Mouse (Mus musculus) G1E (cell line): ENCODE measurements at regions not wholly inside any gene's neighbourhood (a gene's known extent, or its start where the extent isn't known, plus 50 kb on each side); places are given as distances from the start of the nearest gene placed in this dataset.

Experiments used
- ATAC-seq: 2 replicates; pipeline ENCODE4 v1.8.0; 2016; ENCODE audit warnings: mild to moderate bottlenecking; ENCODE audit not compliant: insufficient number of reproducible peaks, poor library complexity, low FRiP score, severe bottlenecking; ENCODE audit errors: extremely low read depth
- DNase-seq: peaks from one replicate; pipeline ENCODE4 v3.0.0; 2012; ENCODE audit warnings: low spot score
- H3K27me3 ChIP-seq: 2 replicates; pipeline ENCODE4 v1.6.1; 2012; ENCODE audit warnings: mild to moderate bottlenecking, low read length, inconsistent platforms; ENCODE audit not compliant: insufficient read depth
- H3K36me3 ChIP-seq: replicated peaks from 2 replicates; pipeline ENCODE3; 2012; ENCODE audit warnings: mild to moderate bottlenecking, inconsistent platforms
- H3K4me1 ChIP-seq: 2 replicates; pipeline ENCODE4 v1.6.1; 2012; ENCODE audit warnings: low read depth, low read length, inconsistent platforms, mixed read lengths; ENCODE audit not compliant: insufficient read depth
- H3K4me3 ChIP-seq: 2 replicates; pipeline ENCODE4 v1.5.1; 2012; ENCODE audit warnings: low read depth, mild to moderate bottlenecking, inconsistent platforms, low read length, moderate library complexity, mixed read lengths
- H3K9me3 ChIP-seq: replicated peaks from 2 replicates; pipeline ENCODE4 v1.6.1; 2012; ENCODE audit warnings: inconsistent platforms
- CTCF ChIP-seq: IDR thresholded peaks from 2 replicates; pipeline ENCODE4 v1.5.1; 2012; ENCODE audit warnings: low read depth, low read length, inconsistent platforms, mixed read lengths
- GATA1 ChIP-seq: IDR thresholded peaks from 2 replicates; pipeline ENCODE4 v1.6.1; 2012; ENCODE audit warnings: borderline replicate concordance, low read length, inconsistent platforms, mixed read lengths
- GATA2 ChIP-seq: IDR thresholded peaks from 2 replicates; pipeline ENCODE4 v1.6.1; 2012; ENCODE audit warnings: low read depth, low read length, inconsistent platforms, borderline replicate concordance
- POLR2AphosphoS5 ChIP-seq: IDR thresholded peaks from 2 replicates; pipeline ENCODE4 v1.6.1; 2012; ENCODE audit warnings: low read depth, low read length, inconsistent platforms; ENCODE audit not compliant: insufficient replicate concordance
- TAL1 ChIP-seq: conservative IDR thresholded peaks from 2 replicates; pipeline ENCODE4 v1.6.1; 2012; ENCODE audit warnings: low read depth, low read length, inconsistent platforms, mixed read lengths

DNA sequence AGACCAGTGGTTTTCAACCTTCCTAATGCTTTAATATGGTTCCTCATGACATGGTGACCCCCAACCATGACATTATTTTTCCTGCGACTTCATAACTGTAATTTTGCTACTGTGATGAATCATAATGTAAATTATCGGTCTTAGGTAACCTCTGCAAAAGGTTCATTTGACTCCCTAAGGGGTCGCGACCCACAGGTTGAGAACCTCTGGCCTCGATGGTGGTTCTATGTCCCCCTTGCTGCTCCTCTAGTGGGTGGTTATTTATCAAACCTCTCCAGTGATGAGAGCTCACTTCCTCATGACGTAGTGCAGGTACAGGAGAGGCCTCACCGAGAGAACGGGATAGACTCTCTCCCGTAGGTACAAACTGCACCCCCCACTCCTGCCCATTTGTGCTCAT is 158.9 kb downstream of the Opa1 start:
- Histone ChIP-seq H3K4me3 (no peak overlapping the region), H3K9me3 (no peaks in the 10 kb centered on the region), H3K27me3 (peaks cover 50% of the 10 kb centered on the region), H3K36me3 (no peaks in the 10 kb centered on the region), H3K4me1 (no peaks in the 10 kb centered on the region)
- ATAC-seq = no peak
- DNase-seq = no peak
- TF ChIP-seq CTCF (no peak), POLR2AphosphoS5 (no peak), TAL1 (no peak), GATA1 (no peak), GATA2 (no peak)

DNA sequence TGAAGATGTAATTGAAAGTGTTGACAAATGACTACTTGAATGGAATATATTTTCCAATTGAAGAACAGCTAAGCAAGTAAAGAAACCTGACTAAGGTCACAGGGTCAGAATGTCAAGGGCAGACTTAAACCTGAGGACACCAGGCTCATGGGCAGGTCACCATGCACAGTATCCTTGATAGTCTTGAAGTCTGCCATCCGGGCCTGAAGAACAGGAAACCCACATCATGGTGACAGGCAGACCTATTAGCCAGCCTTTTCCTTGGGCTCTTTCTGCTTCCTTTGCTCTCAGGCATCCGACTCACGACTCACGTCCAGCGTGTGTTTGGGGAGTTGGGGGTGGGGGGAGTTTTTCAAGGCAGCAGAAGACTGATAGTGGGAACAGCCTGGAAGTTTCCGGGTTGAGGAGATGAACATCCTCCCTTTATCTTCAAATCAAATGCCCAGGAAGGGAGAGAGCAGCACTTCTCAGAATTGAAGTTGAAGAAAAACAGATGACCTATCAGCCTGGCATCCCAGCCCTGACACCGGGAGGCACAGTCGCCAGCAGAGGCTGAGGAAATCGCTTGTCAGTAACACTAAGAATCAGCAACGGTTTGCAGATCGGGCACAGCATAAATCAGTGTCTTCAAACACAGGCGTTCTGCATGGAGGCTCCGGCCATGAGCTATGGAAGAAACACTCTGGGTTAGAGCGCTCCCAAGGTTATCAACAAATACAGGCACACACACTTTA is 163.5 kb downstream of the Opa1 start:
- TF ChIP-seq POLR2AphosphoS5 (no peak), GATA2 (no peak), TAL1 (no peak)
- Histone ChIP-seq H3K4me1 (no peaks in the 10 kb centered on the region), H3K9me3 (peaks cover 6% of the 10 kb centered on the region), H3K27me3 (peaks cover 31% of the 10 kb centered on the region), H3K36me3 (no peaks in the 10 kb centered on the region), H3K4me3 (no peak overlapping the region)
- no peak for DNase-seq
- no peak for ATAC-seq

DNA sequence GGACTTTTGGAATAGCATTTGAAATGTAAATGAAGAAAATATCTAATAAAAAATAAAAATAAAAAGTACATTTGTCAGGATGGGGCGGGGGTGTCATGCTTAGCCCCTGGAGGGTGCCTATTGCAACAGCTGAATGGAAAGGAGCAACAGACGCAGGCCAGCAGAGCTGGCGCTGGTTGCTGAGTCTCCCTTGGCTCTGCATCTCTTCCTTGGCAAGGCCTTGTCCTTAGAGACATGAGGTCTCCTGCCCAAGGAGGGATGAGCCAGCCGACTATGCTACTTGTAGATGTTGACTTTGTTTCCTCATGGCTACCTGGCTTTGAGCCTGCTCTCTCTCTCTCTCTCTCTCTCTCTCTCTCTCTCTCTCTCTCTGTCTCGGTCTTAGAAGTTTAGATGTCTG is 166.4 kb downstream of the Opa1 start:
- H3K9me3 ChIP-seq = peaks cover 6% of the 10 kb centered on the region
- H3K36me3 ChIP-seq = no peaks in the 10 kb centered on the region
- no peaks in the 10 kb centered on the region for H3K4me1 ChIP-seq
- H3K4me3 ChIP-seq = no peak overlapping the region
- peaks cover 43% of the 10 kb centered on the region for H3K27me3 ChIP-seq
- DNase-seq (no peak), ATAC-seq (no peak)
- TF ChIP-seq POLR2AphosphoS5 (no peak), GATA1 (no peak), GATA2 (no peak), CTCF (no peak), TAL1 (no peak)

DNA sequence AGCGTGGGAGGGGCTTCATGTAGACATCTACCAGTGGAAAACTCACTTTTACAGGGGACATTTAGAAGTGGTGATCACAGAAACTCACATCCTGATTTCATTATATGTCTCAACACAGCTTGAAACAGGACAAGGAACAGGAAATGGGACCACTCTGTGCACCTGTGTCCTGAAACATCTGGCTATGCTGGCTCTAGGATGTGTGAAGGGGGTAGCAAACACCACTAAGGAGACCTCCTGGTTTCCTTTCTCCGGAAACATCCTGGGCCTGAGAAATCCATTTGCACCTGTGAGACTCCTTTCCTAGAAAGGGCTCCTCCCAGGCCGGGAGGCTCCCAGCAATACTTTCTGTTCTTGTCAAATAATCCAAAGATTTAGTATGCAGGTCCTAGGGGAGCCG is 167.1 kb downstream of the Opa1 start:
- Histone ChIP-seq H3K27me3 (peaks cover 40% of the 10 kb centered on the region), H3K4me3 (no peak overlapping the region), H3K4me1 (no peaks in the 10 kb centered on the region), H3K9me3 (peaks cover 6% of the 10 kb centered on the region), H3K36me3 (no peaks in the 10 kb centered on the region)
- TF ChIP-seq CTCF (no peak), GATA1 (no peak), POLR2AphosphoS5 (no peak), GATA2 (no peak), TAL1 (no peak)
- ATAC-seq = no peak
- no peak for DNase-seq

DNA sequence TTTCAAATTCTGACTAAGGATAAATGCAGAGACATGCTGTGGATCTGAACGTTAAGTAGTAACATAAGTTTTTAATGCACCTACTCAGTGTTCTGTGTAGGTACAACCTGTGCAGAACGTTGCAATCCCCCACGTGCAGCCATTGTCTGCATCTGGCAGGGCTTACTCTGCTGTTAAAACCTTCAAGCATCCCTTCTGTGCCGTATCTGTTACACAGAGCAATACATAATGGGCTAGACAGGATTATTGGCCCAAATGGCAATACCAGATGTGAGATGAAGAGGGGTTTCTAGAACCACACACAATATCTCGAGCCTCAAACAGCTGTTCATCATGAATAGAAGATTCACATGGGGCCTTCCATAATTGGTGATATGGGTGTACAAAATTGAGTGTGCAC is 170.0 kb downstream of the Opa1 start:
- no peak for ATAC-seq
- no peak for DNase-seq
- Histone ChIP-seq H3K4me1 (no peaks in the 10 kb centered on the region), H3K9me3 (peaks cover 6% of the 10 kb centered on the region), H3K36me3 (no peaks in the 10 kb centered on the region), H3K27me3 (peaks cover 41% of the 10 kb centered on the region), H3K4me3 (no peak overlapping the region)
- TF ChIP-seq GATA2 (no peak), TAL1 (no peak)

DNA sequence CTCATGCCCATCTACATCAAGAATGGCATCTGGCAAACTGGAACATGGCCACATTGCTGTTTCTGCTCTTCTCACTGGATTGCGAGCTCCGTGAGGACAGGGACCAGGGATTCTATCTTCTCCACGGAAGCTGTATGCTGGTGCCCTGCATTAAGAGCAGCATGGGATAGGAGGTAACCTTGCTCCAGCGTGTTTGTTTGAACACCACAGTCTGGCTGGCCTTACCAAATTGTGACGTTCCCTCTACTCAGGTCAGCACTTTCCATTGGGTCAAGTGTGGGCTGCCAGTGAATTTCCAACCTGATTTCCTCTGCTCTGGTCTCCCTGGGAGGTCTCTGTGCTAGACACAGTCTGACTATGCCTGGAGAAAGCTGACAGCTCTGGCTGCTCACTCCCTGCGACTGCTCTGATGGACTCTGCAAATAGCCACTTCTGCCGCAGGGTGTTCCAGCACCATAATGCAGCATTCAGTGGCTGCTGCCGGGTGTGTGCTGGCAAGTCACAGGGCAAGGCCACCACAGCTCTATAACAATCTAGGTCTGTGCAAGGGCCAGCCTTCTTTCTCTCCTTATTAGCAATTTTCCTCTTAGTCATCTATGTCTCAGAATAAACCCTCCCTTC is 175.6 kb downstream of the Opa1 start:
- TF ChIP-seq CTCF (no peak), GATA1 (no peak), POLR2AphosphoS5 (no peak), GATA2 (no peak), TAL1 (no peak)
- DNase-seq (no peak), ATAC-seq (no peak)
- peaks cover 7% of the 10 kb centered on the region; the same call in 1 of the 2 replicates for H3K4me1 ChIP-seq
- peaks cover 56% of the 10 kb centered on the region for H3K27me3 ChIP-seq
- no peak overlapping the region for H3K4me3 ChIP-seq
- no peaks in the 10 kb centered on the region for H3K9me3 ChIP-seq
- no peaks in the 10 kb centered on the region for H3K36me3 ChIP-seq
